Mouse (Mus musculus): ENCODE measurements around the gene Ulk2.
"Not testable (repeated sequence)": the region's sequence is repeated elsewhere in the genome, so short reads cannot be mapped to it uniquely, and the experiment has no call there.

Gene Ulk2

DNA sequence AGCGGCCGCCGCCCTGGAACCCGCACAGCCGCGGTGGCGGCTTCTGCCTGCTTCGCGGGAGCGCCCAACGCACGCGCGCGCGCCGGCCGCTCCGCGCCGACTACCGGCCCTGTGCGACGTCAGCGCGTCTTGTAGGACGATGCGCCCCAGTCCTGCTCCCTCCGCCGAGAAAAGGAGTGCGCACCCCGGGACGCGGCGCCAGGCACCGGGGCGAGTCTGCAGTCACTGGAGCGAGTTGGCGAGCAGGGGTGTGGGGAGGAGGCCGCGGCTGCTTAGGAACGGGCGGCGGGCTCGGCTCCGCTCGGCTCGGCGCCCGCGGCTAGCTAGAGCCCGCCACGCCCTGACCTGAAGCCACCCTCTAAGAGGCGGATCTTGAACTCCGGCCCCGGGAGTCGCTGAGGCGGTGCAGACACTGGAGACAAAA is at the start of gene Ulk2:
Ulk2 (minus strand) TSS at position 86 of the 424 bp plus-strand sequence.
- DNase-seq: peak; percentile 92

DNA sequence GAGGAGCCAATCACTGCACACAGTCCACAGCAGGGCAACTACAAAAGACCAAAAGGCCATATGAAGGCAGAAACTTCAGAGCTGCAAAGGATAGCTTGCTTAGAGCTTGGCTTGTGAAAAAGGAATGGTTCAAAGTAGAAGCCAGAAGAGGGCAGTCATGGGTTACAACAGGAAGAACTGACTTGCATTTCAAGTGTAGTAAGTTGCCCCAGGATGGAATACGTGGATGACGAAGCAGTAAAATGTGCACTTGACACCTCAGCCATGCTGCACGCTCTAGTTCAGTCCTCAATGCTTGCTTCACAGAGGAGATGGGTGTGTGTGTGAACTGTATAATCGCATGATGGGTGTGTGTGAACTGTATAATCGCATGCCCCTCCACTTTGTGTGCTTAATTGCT is 27.3 kb upstream of the Ulk2 start:
- DNase-seq: no peak

DNA sequence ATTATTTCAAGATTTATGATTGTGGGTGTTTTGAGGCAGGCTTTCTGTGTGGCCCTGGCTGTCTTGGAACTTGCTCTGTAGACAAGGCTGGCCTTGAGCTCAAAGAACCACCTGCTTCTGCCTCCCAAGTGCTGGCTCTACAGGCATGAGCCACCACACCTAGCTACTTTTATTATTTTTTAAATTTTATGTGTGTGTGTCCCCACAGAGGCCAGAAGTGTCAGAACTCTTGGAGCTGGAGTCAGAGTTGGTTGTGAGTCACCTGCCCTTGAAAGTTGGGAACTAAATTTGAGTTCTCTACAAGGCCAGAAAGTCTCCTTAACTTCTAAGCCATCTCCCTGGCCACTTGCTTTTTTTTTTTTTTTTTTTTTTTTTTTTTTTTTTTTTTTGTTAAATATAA is 25.0 kb upstream of the Ulk2 start:
- no peak for DNase-seq

DNA sequence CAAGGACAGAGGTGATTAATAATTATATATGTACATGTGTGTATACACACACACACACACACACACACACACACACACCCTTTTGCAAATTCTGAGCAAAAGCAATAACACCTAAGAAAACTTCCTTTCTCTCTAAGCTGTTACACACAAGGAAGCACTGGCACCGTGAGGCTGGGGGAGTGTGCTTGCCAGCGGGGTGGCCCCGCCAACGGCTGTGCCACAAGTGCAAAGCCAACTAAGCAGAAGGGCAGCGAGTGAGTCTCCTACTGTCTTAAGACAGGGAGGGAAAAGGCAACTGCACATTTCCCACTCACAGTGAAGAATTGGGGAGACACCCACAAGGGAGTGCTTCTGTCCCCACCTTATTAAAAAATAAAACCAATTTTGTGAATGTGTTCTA is 17.0 kb upstream of the Ulk2 start:
- DNase-seq: no peak

DNA sequence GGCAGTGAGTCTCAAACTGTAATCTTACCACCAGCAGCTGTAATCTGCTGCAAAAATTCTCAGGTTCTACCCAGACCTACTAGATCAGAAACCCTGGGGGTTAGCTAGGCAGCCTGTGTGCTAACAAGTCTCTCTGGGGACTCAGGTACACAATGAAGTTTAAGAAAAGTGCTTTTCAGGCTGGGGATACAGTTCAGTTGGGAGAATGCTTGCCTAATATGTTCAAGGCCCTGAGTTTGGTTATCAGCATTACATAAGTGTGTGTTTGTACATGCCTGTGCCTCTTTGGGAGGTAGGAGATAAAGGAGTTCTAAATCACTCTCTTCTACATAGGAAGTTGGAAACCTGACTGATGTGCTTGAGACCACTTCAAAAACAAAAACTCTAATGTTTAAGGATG is 12.0 kb upstream of the Ulk2 start:
- no peak for DNase-seq

DNA sequence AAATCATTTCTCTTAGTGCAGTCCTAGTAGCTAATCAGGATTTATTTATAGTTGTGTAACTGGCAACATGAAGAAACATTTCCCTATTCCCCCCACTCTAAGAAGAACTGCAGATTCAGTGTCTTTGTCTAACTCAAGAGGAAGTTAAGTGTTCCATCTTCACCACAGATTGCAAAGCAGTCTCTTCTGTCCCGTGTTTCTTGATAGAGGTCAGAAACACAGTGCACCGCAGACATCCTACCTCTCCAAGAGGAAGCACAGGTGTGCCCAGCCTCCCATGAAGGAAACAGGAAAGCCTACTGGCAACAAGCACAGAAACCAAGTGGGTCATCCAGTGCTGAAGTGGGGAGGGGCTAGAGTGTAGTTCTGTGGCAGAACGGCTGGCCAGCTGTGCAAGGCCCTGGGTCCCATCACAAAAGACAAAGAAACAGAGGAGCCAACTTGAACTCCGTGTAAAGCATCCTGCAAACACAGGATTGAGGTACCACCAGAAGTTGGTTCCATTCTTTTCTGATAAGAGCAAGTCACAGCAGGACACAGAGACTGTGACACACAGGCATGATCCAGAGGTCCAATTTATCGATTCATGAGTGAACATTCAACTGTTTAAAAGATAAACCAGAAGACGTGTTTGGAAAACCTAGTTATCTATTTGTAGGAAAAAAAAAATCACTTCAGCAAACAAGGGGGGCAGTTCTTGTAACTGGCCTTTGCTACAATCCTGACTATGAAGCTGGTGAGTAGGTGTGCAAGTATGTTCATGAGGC is 7.1 kb upstream of the Ulk2 start:
- no peak for DNase-seq

DNA sequence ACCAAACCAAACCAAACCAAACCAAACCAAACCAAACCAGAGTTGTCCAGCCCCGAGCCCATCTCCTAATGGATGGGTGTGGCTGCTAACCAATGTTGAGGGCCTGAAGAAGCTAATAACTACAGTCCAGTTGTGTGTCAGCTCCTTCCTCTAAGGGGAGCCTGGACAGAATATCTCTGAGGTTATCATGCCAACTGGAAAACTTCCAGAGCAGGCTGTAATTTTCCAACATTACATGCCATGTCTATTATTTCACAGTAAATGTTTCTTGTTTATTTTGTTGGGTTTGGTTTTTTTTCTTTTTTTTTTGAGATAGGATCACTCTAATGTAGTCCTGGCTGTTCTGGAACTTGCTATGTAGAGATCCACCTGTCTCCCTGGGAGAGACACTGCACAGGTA is 4.4 kb upstream of the Ulk2 start:
- DNase-seq: no peak

DNA sequence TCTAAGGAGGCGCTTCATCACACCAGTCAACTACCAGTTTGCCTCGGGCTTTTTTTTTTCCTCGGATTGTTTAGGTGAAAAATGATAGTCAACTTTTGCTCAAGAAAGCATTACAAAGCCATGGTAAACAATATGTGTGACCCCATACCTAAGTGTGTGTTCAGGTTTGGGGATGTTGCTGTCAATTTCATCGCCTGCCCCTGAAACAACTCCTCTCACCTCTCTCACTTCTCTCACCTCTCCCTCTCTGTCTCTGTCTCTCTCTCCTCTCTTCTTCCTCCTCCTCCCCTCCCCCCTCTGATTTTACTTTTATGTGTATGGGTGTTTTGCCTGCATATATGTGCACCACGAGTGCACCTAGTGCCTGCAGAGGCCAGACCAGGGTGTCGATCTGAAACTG is 666 bp upstream of the Ulk2 start:
- DNase-seq: no peak

DNA sequence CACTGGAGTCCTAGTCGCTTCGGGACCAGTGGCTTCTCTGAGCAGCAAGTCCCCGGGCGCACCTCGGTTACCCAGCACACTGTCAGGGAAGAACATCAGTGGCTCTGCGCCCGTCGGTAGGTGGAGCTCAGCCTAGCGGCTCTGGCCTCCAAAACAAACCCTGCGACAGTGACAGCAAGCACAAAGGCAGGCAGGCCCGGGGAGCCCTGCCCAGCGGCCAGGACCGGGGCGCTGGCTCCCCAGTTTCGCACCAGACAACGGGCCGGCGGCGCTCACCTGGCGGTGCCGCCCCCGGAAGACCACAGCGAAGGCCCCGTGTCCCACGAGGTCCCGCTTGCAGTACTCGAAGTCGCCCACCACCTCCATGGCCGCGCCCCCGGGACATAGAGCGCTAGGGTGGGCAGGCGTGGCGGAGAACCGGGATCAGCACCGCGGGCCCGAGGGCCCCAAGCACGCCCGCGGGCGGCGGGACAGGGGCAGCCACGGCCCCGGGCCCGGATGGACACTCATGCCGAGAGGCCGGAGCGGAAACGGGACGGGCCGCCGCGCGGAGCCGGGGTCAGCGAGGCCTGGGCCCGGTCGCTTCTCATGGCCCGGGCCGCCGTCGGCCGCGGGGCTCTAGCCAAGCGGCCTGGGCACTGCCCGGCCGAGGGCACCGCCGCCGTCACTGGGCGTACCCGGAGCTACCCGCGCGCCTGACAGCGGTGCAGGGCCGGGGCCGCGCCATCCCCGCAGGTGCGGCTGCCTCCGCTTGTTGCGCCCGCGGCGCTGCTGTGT is 474 bp downstream of the Ulk2 start:
- peak; percentile 88 for DNase-seq

DNA sequence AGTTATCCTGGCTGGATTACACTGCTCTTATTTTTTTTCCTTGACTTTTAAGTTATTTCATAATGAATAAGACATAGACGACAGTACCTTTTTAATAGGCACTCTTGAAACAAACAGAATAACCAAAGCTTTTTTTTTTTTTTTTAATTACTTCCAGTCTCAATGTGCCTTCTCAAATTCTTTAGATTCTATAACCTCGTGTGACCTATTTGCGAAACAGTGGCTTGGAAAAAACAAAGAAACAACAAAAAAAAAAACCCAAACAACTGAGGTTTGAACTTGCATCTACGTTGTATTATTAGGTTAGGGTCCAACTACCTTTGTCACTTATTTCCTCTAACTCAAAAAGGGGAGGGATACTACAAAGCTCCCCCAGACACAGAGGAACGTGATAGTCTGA is 1.2 kb downstream of the Ulk2 start:
- no peak for DNase-seq

DNA sequence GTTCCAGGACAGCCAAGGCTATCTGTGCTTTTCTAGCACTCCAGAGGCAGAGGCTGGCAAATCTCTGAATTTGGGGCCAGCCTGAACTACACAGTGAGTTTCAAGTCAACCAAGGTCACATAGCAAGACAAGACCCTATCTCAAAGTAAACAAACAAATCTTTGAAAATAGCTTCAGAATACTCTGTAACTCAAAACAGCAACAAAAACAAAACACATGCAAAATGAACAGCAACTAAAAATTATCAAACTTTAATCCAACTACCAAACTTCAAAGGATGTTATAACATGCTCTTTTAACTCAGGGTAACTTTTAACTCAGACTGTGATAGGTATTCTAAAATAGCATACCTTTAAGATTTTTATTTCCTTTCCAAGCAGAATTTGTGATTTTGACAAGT is 2.0 kb downstream of the Ulk2 start:
- DNase-seq: no peak

DNA sequence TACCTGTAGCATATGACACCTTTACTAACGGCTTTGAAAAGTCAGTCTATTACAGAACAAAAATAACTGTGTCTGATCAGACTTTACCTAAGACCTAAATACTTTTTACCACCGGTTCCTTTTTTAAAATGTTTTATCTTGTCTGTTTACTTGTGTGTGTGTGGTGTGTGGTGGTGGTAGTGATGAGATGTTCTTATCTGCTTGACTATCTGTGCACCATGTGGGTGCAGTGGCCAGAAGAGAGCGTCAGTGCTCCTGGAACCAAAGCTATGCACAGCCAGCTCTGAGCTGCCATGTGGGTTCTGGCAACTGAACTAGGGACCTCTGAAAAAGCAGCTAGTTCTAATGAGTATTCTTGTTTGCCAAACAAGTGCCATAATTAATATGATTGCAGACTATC is 3.7 kb downstream of the Ulk2 start:
- no peak for DNase-seq

DNA sequence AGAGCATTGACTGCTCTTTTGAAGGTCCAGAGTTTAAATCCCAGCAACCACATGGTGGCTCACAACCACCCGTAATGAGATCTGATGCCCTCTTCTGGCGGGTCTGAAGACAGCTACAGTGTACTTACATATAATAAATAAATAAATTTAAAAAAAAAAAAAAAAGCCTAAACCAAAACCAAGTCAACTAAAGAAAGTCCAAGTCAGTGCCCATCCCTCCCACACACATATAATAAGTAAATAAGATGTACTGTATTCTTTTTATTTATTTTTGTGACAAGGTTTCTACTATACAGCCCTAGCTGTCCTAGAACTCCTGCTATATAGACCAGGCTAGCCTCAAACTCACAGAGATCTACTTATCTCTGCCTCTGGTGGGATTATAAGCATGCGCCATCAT is 14.2 kb downstream of the Ulk2 start:
- DNase-seq: not testable (repeated sequence)

DNA sequence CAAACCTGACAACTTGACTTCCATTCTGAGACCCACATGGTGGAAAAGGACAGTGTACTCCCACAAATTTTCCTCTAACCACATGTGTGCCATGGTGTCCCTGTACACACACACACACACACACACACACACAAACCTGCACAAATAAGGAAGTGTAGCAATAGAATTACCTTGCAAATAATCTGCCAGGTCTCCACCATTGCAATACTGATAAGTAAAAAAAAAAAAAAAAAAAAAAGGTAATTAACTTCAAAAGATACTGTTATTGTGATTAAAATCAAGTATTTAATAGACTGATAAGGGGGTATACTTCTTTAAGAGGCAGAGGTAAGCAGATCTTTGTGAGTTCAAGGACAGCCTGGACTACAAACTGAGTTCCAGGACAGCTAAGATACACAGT is 14.9 kb downstream of the Ulk2 start:
- DNase-seq: no peak

DNA sequence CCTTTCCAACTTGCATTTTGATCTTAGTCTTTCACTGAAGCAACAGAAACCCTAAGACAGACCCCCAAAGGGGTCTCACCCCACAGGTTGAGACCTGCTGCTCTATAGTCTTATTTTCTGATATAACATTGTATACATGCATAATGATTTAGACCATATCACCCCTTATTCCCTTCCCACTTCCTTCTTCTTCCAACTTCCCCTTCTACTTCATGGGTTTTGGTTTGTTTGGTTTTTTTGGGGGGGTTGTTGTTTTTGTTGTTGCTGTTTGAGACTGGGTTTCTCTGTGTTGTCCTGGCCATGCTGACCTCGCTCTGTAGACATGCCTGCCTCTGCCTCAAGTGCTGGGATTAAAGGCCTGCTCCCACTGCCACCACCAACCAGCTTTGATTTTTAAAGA is 15.7 kb downstream of the Ulk2 start:
- DNase-seq: no peak

DNA sequence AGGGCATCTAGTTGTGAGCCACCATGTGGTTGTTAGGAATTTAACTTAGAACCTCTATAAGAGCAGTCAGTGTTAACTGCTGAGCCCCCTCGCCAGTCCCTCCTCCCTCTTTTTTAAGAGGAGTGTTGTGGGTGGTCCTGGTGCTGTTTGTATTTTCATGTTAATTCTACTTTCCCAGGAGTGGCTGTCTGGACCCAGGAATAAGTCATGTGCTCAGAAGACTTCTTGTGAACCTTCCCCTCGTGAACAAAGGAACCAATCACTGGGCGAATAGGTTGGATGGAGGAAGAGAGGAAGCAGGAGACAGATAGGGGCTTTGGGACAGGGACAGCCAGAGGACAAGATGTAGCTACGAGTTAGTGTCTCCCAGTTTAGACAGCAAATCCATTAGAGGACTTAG is 45.1 kb downstream of the Ulk2 start:
- no peak for DNase-seq

DNA sequence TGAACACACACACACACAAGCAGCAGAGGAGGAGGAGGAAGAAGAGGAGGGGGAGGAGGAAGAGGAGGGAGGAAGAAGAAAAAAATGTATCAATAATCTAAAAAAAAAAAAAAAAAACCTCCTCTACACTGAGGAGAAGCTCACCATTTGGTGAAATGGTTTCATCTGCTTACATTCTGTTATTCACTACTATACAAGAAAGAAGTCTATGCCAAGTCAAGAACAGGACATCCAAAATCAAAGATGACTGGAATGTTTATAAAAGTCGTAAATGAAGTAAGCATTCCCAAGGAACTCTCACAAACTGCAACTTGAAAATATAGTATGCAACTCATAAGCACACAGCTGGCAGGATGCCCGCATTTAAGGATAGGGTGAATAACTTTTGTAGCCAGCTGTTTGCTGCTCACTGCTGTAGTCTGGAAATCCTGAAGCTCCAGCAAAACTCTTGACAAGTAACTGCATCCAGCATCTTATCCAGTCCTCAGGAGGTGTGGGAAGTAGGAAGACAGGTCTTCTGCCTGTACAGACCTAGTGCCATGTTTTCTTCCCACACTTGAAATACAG is 46.2 kb downstream of the Ulk2 start:
- no peak for DNase-seq

DNA sequence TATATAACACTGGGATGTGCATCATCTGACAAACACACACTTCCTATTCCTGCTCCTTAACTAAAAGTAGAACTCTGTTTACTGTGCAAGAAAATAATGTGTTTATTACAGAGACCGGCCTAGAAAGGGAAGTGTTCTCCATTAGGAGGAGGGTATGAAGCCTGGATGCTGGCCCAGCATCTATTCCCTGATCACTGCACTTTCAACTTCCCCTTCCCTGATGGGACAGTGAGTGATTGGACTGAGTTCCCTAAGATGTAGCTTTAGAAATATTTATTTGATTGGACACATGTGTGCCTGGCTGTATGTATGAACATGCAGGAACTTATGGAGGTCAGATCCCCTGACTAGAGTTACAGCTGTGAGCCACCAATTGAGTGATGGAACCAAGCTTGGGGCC is 61.4 kb downstream of the Ulk2 start:
- no peak for DNase-seq

DNA sequence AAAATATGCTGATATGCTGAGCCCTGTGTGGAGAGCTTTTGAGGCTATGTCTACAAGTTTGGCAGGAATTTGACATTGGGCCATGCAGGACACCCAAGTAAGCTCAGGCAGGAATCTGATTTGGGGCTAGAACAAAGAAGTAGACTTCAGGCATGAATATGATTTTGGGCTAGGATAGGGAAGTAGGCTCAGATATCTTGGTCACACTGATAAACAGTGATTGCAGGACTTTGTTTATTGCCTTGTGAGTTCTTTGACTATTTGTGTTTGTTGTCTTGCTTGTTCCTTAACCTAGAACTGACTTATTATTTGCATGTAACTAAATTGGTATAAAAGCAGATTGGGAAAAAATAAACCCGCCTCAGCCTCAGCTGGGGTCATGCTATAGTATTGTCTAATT is 66.3 kb downstream of the Ulk2 start:
- no peak for DNase-seq

DNA sequence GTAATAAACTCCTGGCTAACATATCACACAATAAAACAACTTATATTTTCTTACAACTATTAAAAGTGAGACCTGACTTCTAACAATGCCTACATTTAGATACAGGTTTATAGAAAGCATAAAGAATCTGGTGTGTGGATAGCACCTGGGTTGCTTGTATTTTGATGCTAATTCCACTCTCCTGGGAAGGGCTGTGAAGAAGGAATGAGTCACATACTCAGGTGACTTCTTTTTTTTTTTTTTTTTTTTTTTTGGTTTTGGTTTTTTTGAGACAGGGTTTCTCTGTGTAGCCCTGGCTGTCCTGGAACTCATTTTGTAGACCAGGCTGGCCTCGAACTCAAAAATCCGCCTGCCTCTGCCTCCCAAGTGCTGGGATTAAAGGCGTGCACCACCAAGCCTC is 72.3 kb downstream of the Ulk2 start:
- DNase-seq: not testable (repeated sequence)

DNA sequence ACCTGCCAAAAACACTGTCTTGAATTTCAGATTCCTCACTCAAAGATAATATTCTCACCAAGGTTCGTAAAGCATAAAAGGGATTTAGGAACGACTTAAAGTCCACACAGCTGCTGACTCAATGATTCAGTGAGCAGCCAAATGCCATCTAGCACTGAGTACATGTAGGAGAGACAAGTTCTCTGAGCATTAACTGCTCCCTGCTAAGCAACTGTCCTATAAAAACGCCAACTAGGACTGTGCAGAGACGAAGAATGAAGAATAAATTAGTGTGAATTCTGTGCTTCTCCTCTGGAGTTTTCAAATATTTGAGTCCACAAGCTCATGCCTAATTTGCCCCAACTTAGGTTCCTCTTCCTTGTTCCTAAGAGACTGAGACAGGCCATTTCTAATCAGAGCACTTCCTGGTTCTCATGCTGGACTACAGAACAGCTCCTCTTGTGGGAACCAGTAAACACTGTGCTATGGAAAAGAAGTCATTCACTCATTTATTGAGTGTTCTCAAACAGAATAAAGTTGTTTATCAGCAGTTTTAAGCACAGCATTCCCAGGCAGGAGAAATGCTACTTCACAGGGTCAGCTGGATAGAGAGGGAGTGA is 80.2 kb downstream of the Ulk2 start:
- DNase-seq: no peak

DNA sequence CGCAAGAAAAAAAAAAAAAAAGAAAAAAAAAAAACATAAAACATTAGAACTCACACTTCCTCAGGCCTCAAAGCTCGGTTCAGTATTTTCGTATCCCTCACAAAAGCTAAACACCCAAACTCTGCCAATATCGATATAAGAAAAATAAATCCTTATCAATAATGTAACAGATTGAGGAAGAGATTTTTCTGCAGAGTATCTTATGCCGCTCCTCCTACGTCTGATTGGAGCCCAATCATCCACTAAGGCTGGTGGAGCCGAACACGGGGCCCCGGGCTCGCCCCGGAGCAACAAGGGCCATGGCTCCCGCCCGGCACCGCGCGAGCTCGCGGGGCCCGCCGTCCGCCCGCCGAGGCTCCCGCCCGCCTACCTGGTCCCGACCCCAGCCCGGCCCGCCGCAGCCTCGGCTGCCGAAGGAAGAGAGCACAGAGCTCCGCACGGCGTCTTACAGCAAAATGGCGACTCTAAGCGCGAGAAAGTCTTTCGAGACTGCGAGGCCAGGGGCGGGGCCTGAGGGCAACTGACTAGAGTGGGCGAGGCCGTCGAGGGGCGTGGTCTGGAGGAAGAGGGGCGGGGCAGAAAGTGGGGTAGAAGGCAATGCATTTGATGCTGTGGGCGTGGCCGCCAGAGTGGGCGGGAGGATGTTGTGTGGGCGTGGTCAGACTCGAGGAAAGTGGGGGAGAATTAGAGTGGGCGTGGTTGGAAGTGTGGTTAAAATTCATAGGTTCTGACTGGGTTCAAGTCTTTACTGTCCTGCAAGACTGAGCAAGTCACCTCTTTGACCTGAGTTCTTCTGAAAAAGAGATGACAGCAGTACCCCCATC is 93.1 kb downstream of the Ulk2 start, which contains the start of gene Prpsap2:
Prpsap2 (minus strand) TSS at position 505 of the 824 bp plus-strand sequence.
- peak; percentile 99 for DNase-seq

DNA sequence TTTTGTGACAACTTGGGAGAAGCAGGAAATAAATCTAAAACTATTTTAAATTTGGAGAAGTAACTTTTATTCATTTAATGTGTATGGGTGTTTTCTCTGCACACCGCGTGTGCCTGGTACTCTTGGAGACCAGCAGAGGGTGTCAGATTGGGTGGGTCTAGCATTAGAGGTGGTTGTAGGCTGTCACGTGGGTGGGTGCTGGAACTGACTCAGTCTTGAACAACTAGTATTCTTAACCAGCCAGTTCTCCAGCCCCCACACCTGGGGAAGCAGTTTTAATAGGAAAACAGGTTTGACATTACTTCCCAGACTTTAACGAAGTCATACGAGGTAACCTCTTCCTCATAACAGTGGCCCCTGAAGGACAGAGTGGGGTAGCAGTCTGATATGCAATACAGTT is 94.4 kb downstream of the Ulk2 start:
- peak; percentile 27 for DNase-seq
